Mouse (Mus musculus) cerebellum, adult 2 months (tissue): Measurements from ENCODE around the gene Hes5. TPM values are rescaled to one million over a fixed set of nuclear protein-coding genes. Genes with fewer than 3 reads are reported as not detected.

Experiments used
- DNase-seq, 2 experiments: peaks; one replicate each; pipeline ENCODE4 v3.0.0; 2021
- H3K27ac ChIP-seq: fragments of 200-500 bp; 2 replicates; pipeline ENCODE4 v1.5.1; 2012; ENCODE audit warnings: low read length, control low read depth, inconsistent platforms; ENCODE audit not compliant: insufficient read depth
- H3K27me3 ChIP-seq: fragments of 200-500 bp; 2 replicates; pipeline ENCODE4 v1.6.1; 2012; ENCODE audit warnings: inconsistent platforms, mild to moderate bottlenecking, low read length, moderate library complexity; ENCODE audit not compliant: control insufficient read depth, insufficient read depth
- H3K4me1 ChIP-seq: fragments of 200-500 bp; 2 replicates; pipeline ENCODE4 v1.6.1; 2011; ENCODE audit warnings: low read length; ENCODE audit not compliant: control insufficient read depth, insufficient read depth
- H3K4me3 ChIP-seq: fragments of 200-500 bp; replicated peaks from 2 replicates; pipeline ENCODE3; 2011; ENCODE audit warnings: mild to moderate bottlenecking, low read depth, low read length, control low read depth; ENCODE audit not compliant: insufficient read depth
- CTCF ChIP-seq: fragments of 200-500 bp; IDR thresholded peaks from 2 replicates; pipeline ENCODE4 v1.5.1; 2011; ENCODE audit warnings: low read depth, mild to moderate bottlenecking, control low read depth, low read length, moderate library complexity, borderline replicate concordance; ENCODE audit not compliant: insufficient read depth
- POLR2A ChIP-seq: fragments of 200-500 bp; IDR thresholded peaks from 2 replicates; pipeline ENCODE4 v1.6.1; 2011; ENCODE audit warnings: low read length, control low read depth, borderline replicate concordance; ENCODE audit not compliant: insufficient read depth
- WGBS: fragments of 180-500 bp; shearing (Covaris S2); methylation state at CpG from one replicate; pipeline ENCODE4 v1.1.7; 2018; 5-methylcytosine and 5-hydroxymethylcytosine counted together
- polyA plus RNA-seq: library from polyadenylated mRNA; depleted of rRNA; stranded (reverse); fragments of >200 nt; gene quantifications from 2 replicates; pipeline ENCODE4 v1.2.3, GENCODE M21; 2012

The Hes5 gene
- polyA plus RNA-seq, 1 experiment = 4.6 TPM

- Histone ChIP-seq H3K4me1 (peaks cover 14% of the 10 kb centered on the region), H3K27ac (peak overlapping the region; percentile 9; the same call in 1 of the 2 replicates), H3K27me3 (no peaks in the 10 kb centered on the region), H3K4me3 (peak overlapping the region; percentile 65)
- WGBS = 46% methylated on average over 11 of the region's 11 CpGs
- TF ChIP-seq POLR2A = no peak
- no peak for TF ChIP-seq CTCF
- no peak for DNase-seq
Measured at GRCm38 (mm10) chr4:154963190-154963836, 2.6 kb downstream of the Hes5 start.

- peak; percentile 94 to 95 for DNase-seq
- H3K4me1 ChIP-seq = peaks cover 8% of the 10 kb centered on the region
- no peaks in the 10 kb centered on the region for H3K27me3 ChIP-seq
- TF ChIP-seq CTCF (no peak), POLR2A (peak; percentile 86)
- WGBS = under 1% methylated on average over 66 of the region's 66 CpGs
- peak within 1 kb of the TSS; percentile 70 for H3K27ac ChIP-seq
- peak within 1 kb of the TSS; percentile 65 for H3K4me3 ChIP-seq
Measured at GRCm38 (mm10) chr4:154963901-154964580, 3.3 kb downstream of the Hes5 start, which contains the start of gene Pank4. Gene Pank4, plus strand, starts transcription at chr4:154964123.

- no peak for DNase-seq
- H3K27me3 ChIP-seq = no peaks in the 10 kb centered on the region
- H3K4me1 ChIP-seq = peaks cover 8% of the 10 kb centered on the region
- WGBS = under 1% methylated on average over 36 of the region's 36 CpGs
- peak overlapping the region; percentile 15; the same call in 1 of the 2 replicates for H3K27ac ChIP-seq
- TF ChIP-seq CTCF (no peak), POLR2A (no peak)
- H3K4me3 ChIP-seq = peak overlapping the region; percentile 65
Measured at GRCm38 (mm10) chr4:154964581-154965235, 4.0 kb downstream of the Hes5 start.

GRCm38 (mm10) chr4:154965856-154966255 lies 5.1 kb downstream of the Hes5 start:
- TF ChIP-seq POLR2A (no peak), CTCF (no peak)
- no peak overlapping the region for H3K4me3 ChIP-seq
- 4% methylated on average over 3 of the region's 3 CpGs for WGBS
- no peak overlapping the region for H3K27ac ChIP-seq
- DNase-seq = no peak
- H3K27me3 ChIP-seq = no peaks in the 10 kb centered on the region
- peaks cover 8% of the 10 kb centered on the region for H3K4me1 ChIP-seq

GRCm38 (mm10) chr4:154967173-154967572 lies 6.5 kb downstream of the Hes5 start:
- WGBS = 63% methylated on average over 5 of the region's 5 CpGs
- H3K27me3 ChIP-seq = no peaks in the 10 kb centered on the region
- H3K27ac ChIP-seq = no peak overlapping the region
- H3K4me3 ChIP-seq = no peak overlapping the region
- peak; percentile 61 to 67 for DNase-seq
- H3K4me1 ChIP-seq = peaks cover 5% of the 10 kb centered on the region; the same call in 1 of the 2 replicates
- peak; percentile 56; the same call in 1 of the 2 replicates for TF ChIP-seq CTCF
- TF ChIP-seq POLR2A = no peak

- Histone ChIP-seq H3K27ac (no peak overlapping the region), H3K27me3 (no peaks in the 10 kb centered on the region), H3K4me3 (no peak overlapping the region), H3K4me1 (peaks cover 6% of the 10 kb centered on the region)
- TF ChIP-seq POLR2A (no peak), CTCF (no peak)
- DNase-seq = no peak
- 93% methylated on average over 12 of the region's 12 CpGs for WGBS
Measured at GRCm38 (mm10) chr4:154972546-154972945, 11.8 kb downstream of the Hes5 start.

- WGBS = 27% methylated on average over 11 of the region's 11 CpGs
- Histone ChIP-seq H3K4me3 (no peak overlapping the region), H3K27me3 (no peaks in the 10 kb centered on the region), H3K27ac (no peak overlapping the region), H3K4me1 (peaks cover 6% of the 10 kb centered on the region)
- DNase-seq = peak; percentile 43 to 52
- TF ChIP-seq POLR2A (no peak), CTCF (no peak)
Measured at GRCm38 (mm10) chr4:154974163-154974611, 13.5 kb downstream of the Hes5 start.
